Mouse (Mus musculus) embryonic stem cell, embryonic (primary cell): ENCODE data around the gene Inpp5a.
"Not testable (repeated sequence)": the region's sequence is repeated elsewhere in the genome, so short reads cannot be mapped to it uniquely, and the experiment has no call there.

ENCODE experiments used
- CTCF ChIA-PET, 4 experiments: fragments of 300-600 bp in 2 of 4; fragments of 350-600 bp in 2 of 4; sonication (Branson Sonifier 250); formaldehyde crosslinking; loops; one replicate each; lab custom pipeline; 2022; ENCODE audit warnings: inconsistent platforms in 2 of 4; lab: Charles Lee
- POLR2A ChIA-PET, 4 experiments: fragments of 300-600 bp in 2 of 4; fragments of 350-600 bp in 2 of 4; sonication (Branson Sonifier 250); formaldehyde crosslinking; loops; one replicate each; lab custom pipeline; 2022; ENCODE audit warnings: antibody characterized with exemption in 4 of 4, inconsistent platforms in 1 of 4; lab: Charles Lee

Inpp5a gene

GRCm38 (mm10) chr7:139409903-139410302, 21.0 kb downstream of the Inpp5a start:
- ChIA-PET CTCF (interaction anchor here in 2 of 4 experiments (0.6 kb wide), 2 partner anchors 345 to 1727 kb away, joined by 3 to 8 read pairs; no protein-coding TSS in a partner anchor), POLR2A (interaction anchor here in 3 of 4 experiments (0.5 to 1.4 kb wide), 5 partner anchors 19 to 1358 kb away, joined by 3 to 5 read pairs (median 4); partner anchors contain the start of gene Inpp5a (in 1 of the 3))

- ChIA-PET CTCF (no interaction called here), POLR2A (interaction anchor here in 1 of 4 experiments (1.5 kb wide), 2 partner anchors 15 to 19 kb away, joined by 5 read pairs; no protein-coding TSS in a partner anchor)
Observed at GRCm38 (mm10) chr7:139412223-139412950, 23.5 kb downstream of the Inpp5a start.

- ChIA-PET POLR2A (interaction anchor here in 3 of 4 experiments (0.6 to 2.8 kb wide), 8 partner anchors 8 to 219 kb away, joined by 3 to 13 read pairs (median 5); partner anchors contain the start of gene Inpp5a (in 1 of the 3)), CTCF (interaction anchor here in 2 of 4 experiments (0.6 to 1.5 kb wide), 4 partner anchors 18 to 203 kb away, joined by 3 to 6 read pairs (median 4); no protein-coding TSS in a partner anchor)
Observed at GRCm38 (mm10) chr7:139413400-139413799, 24.5 kb downstream of the Inpp5a start.

GRCm38 (mm10) chr7:139415616-139416225, 26.8 kb downstream of the Inpp5a start:
- POLR2A ChIA-PET = interaction anchor here in 1 of 4 experiments (1.7 to 2.8 kb wide), 2 partner anchors 23 to 27 kb away, joined by 4 to 13 read pairs; partner anchors contain the start of gene Inpp5a
- CTCF ChIA-PET = interaction anchor here in 1 of 4 experiments (0.6 kb wide), 1 partner anchor 174 kb away, joined by 4 read pairs; no protein-coding TSS in a partner anchor

- ChIA-PET POLR2A (interaction anchor here in 1 of 4 experiments (1.3 kb wide), 1 partner anchor 21 kb away, joined by 4 read pairs; no protein-coding TSS in a partner anchor), CTCF (no interaction called here)
Observed at GRCm38 (mm10) chr7:139418371-139418770, 29.5 kb downstream of the Inpp5a start.

- ChIA-PET CTCF (no interaction called here), POLR2A (interaction anchor here in 1 of 4 experiments (0.7 kb wide), 1 partner anchor 73 kb away, joined by 3 read pairs; no protein-coding TSS in a partner anchor)
Observed at GRCm38 (mm10) chr7:139422827-139423226, 33.9 kb downstream of the Inpp5a start.

GRCm38 (mm10) chr7:139434095-139434830, 45.4 kb downstream of the Inpp5a start:
- POLR2A ChIA-PET = interaction anchor here in 1 of 4 experiments (0.6 to 0.7 kb wide), 2 partner anchors 42 to 181 kb away, joined by 3 read pairs; no protein-coding TSS in a partner anchor
- CTCF ChIA-PET = no interaction called here

- CTCF ChIA-PET = interaction anchor here in 1 of 4 experiments (0.5 kb wide), 1 partner anchor 41 kb away, joined by 3 read pairs; no protein-coding TSS in a partner anchor
- POLR2A ChIA-PET = not testable (repeated sequence)
Observed at GRCm38 (mm10) chr7:139434931-139435330, 46.0 kb downstream of the Inpp5a start.

GRCm38 (mm10) chr7:139435749-139436148, 46.8 kb downstream of the Inpp5a start:
- POLR2A ChIA-PET = no interaction called here
- CTCF ChIA-PET = interaction anchor here in 1 of 4 experiments (0.6 kb wide), 1 partner anchor 219 kb away, joined by 3 read pairs; no protein-coding TSS in a partner anchor

- CTCF ChIA-PET = interaction anchor here in 1 of 4 experiments (0.6 kb wide), 1 partner anchor 17 kb away, joined by 3 read pairs; no protein-coding TSS in a partner anchor
- POLR2A ChIA-PET = interaction anchor here in 1 of 4 experiments (0.8 kb wide), 1 partner anchor 57 kb away, joined by 3 read pairs; no protein-coding TSS in a partner anchor
Observed at GRCm38 (mm10) chr7:139436951-139437350, 48.0 kb downstream of the Inpp5a start.

- CTCF ChIA-PET = interaction anchor here in 1 of 4 experiments (0.6 kb wide), 1 partner anchor 17 kb away, joined by 3 read pairs; no protein-coding TSS in a partner anchor
- POLR2A ChIA-PET = no interaction called here
Observed at GRCm38 (mm10) chr7:139437471-139437870, 48.6 kb downstream of the Inpp5a start.

GRCm38 (mm10) chr7:139437926-139438600, 49.2 kb downstream of the Inpp5a start:
- POLR2A ChIA-PET = no interaction called here

GRCm38 (mm10) chr7:139438601-139438945, 49.7 kb downstream of the Inpp5a start:
- CTCF ChIA-PET = interaction anchor here in 1 of 4 experiments (0.6 kb wide), 1 partner anchor 423 kb away, joined by 4 read pairs; no protein-coding TSS in a partner anchor
- POLR2A ChIA-PET = interaction anchor here in 1 of 4 experiments (0.6 kb wide), 1 partner anchor 502 kb away, joined by 4 read pairs; no protein-coding TSS in a partner anchor

More at GRCm38 (mm10) chr7:139437926-139438600, 49.2 kb downstream of the Inpp5a start:
- CTCF ChIA-PET = no interaction called here

- ChIA-PET POLR2A (interaction anchor here in 1 of 4 experiments (0.6 kb wide), 1 partner anchor 501 kb away, joined by 4 read pairs; no protein-coding TSS in a partner anchor), CTCF (interaction anchor here in 1 of 4 experiments (0.6 kb wide), 1 partner anchor 424 kb away, joined by 4 read pairs; no protein-coding TSS in a partner anchor)
Observed at GRCm38 (mm10) chr7:139439031-139439430, 50.1 kb downstream of the Inpp5a start.

GRCm38 (mm10) chr7:139439922-139440895, 51.3 kb downstream of the Inpp5a start:
- POLR2A ChIA-PET = interaction anchor here in 2 of 4 experiments (0.7 to 1.1 kb wide), 3 partner anchors 16 to 415 kb away, joined by 3 to 4 read pairs (median 3); no protein-coding TSS in a partner anchor

GRCm38 (mm10) chr7:139441022-139441421, 52.1 kb downstream of the Inpp5a start:
- CTCF ChIA-PET = no interaction called here
- POLR2A ChIA-PET = interaction anchor here in 1 of 4 experiments (1.1 kb wide), 1 partner anchor 15 kb away, joined by 3 read pairs; no protein-coding TSS in a partner anchor

More at GRCm38 (mm10) chr7:139439922-139440895, 51.3 kb downstream of the Inpp5a start:
- CTCF ChIA-PET = no interaction called here
